Mouse (Mus musculus) liver, embryonic 11.5 days (tissue): ENCODE measurements at regions not wholly inside any gene's neighbourhood (a gene's known extent, or its start where the extent isn't known, plus 50 kb on each side); places are given as distances from the start of the nearest gene placed in this dataset.
A peak's percentile ranks its signal among the peaks of the same experiment; 100 is the strongest.

Source experiments
- ATAC-seq: fragments of 200-750 bp; cut with Nextera tagmentation; replicated peaks from 2 replicates; pipeline ENCODE4 v1.8.0; 2017; ENCODE audit warnings: moderate number of reproducible peaks, mild to moderate bottlenecking, moderate TSS enrichment, moderate library complexity; ENCODE audit not compliant: low FRiP score
- DNase-seq: peaks from one replicate; pipeline ENCODE4 v3.0.0-alpha.2; 2017; ENCODE audit warnings: low spot score
- H3K27ac ChIP-seq: fragments of 300-500 bp; sonication (generic); 2 replicates; pipeline ENCODE4 v1.5.1; 2014; ENCODE audit warnings: mild to moderate bottlenecking, low read depth, low read length, control low read depth
- H3K27me3 ChIP-seq: fragments of 300-500 bp; sonication (generic); replicated peaks from 2 replicates; pipeline ENCODE4 v1.6.1; 2014; ENCODE audit warnings: low read length, mixed read lengths; ENCODE audit not compliant: control insufficient read depth, insufficient read depth
- H3K36me3 ChIP-seq: fragments of 300-500 bp; sonication (generic); 2 replicates; pipeline ENCODE4 v1.6.1; 2014; ENCODE audit warnings: mild to moderate bottlenecking, low read length, moderate library complexity, mixed read lengths; ENCODE audit not compliant: control insufficient read depth, insufficient read depth
- H3K4me1 ChIP-seq: fragments of 300-500 bp; sonication (generic); replicated peaks from 2 replicates; pipeline ENCODE4 v1.6.1; 2014; ENCODE audit warnings: low read length, mixed read lengths; ENCODE audit not compliant: control insufficient read depth, insufficient read depth
- H3K4me2 ChIP-seq: fragments of 300-500 bp; sonication (generic); 2 replicates; pipeline ENCODE4 v1.6.1; 2014; ENCODE audit warnings: mild to moderate bottlenecking, control low read depth, moderate library complexity
- H3K4me3 ChIP-seq: fragments of 300-500 bp; sonication (generic); 2 replicates; pipeline ENCODE4 v1.5.1; 2014; ENCODE audit warnings: low read depth, low read length, control low read depth
- H3K9ac ChIP-seq: fragments of 300-500 bp; sonication (generic); 2 replicates; pipeline ENCODE4 v1.6.1; 2014; ENCODE audit warnings: low read depth, low read length, control low read depth
- H3K9me3 ChIP-seq: fragments of 300-500 bp; sonication (generic); 2 replicates; pipeline ENCODE4 v1.6.1; 2016; ENCODE audit warnings: low read length, inconsistent platforms, mixed read lengths; ENCODE audit not compliant: control insufficient read depth
- WGBS: fragments of 180-500 bp; shearing (Covaris S2); extraction: QIAGEN DNeasy Blood & Tissue Kit; methylation state at CpG from one replicate; pipeline ENCODE4 v1.1.7; 2014; 5-methylcytosine and 5-hydroxymethylcytosine counted together

GRCm38 (mm10) chr11:22633961-22634360 lies 122.1 kb downstream of the Tmem17 start:
- Histone ChIP-seq H3K36me3 (no peaks in the 10 kb centered on the region), H3K4me2 (no peak overlapping the region), H3K4me3 (no peak overlapping the region), H3K27me3 (no peaks in the 10 kb centered on the region), H3K27ac (no peak overlapping the region), H3K9me3 (no peaks in the 10 kb centered on the region), H3K4me1 (peaks cover 10% of the 10 kb centered on the region), H3K9ac (no peak overlapping the region)
- DNase-seq (no peak), ATAC-seq (no peak)
- WGBS: 68% methylated on average over 6 of the region's 6 CpGs

DNA sequence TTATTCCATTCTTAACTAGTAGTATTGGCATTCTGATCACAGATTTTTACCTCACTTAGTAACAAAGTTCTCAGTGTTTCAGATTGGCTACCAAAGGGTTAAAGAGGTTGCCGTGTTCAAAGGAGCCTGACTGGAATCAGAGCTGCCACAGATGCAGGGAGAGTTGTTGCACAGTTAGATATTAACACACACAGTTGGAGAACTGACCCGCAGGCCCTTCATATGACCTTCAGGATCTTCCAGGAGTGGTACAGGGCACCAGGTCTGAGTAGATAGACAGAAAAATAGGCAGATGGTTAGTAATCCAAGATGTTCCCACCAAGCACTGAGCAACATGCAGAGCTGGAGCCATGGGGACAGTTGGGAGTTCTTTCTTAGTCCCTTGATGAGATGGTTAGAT lies 123.1 kb downstream of the Tmem17 start:
- 53% methylated on average over 2 of the region's 2 CpGs for WGBS
- H3K4me1 ChIP-seq: peaks cover 6% of the 10 kb centered on the region
- ATAC-seq (no peak), DNase-seq (no peak)
- H3K27me3 ChIP-seq: no peaks in the 10 kb centered on the region
- no peak overlapping the region for H3K4me2 ChIP-seq
- H3K27ac ChIP-seq: no peak overlapping the region
- no peak overlapping the region for H3K4me3 ChIP-seq
- H3K9ac ChIP-seq: no peak overlapping the region
- no peaks in the 10 kb centered on the region for H3K9me3 ChIP-seq
- H3K36me3 ChIP-seq: no peaks in the 10 kb centered on the region

DNA sequence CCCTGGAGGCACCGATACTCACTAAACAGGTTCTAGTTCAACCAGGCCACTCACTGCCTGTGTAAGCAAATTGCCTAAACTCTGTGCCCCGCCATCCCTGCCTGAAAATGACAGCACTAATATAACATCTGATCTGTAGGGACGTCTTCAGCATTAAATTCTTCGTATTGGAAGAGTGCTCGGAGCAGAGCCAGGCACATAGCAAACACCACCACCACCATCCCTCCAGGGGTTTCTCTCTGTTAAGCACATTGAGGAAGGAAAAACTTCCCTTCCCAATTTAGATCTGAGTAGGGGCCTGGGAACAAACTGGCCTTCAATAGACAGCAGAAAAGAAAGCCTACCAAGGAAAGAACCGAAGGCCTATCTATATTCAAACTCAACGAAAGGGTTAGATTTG lies 124.4 kb downstream of the Tmem17 start:
- H3K36me3 ChIP-seq: no peaks in the 10 kb centered on the region
- H3K27ac ChIP-seq: no peak overlapping the region
- H3K27me3 ChIP-seq: no peaks in the 10 kb centered on the region
- no peak overlapping the region for H3K4me3 ChIP-seq
- 77% methylated on average over 7 of the region's 7 CpGs for WGBS
- ATAC-seq (no peak), DNase-seq (no peak)
- no peaks in the 10 kb centered on the region for H3K9me3 ChIP-seq
- no peak overlapping the region for H3K4me2 ChIP-seq
- peaks cover 4% of the 10 kb centered on the region for H3K4me1 ChIP-seq
- H3K9ac ChIP-seq: no peak overlapping the region

DNA sequence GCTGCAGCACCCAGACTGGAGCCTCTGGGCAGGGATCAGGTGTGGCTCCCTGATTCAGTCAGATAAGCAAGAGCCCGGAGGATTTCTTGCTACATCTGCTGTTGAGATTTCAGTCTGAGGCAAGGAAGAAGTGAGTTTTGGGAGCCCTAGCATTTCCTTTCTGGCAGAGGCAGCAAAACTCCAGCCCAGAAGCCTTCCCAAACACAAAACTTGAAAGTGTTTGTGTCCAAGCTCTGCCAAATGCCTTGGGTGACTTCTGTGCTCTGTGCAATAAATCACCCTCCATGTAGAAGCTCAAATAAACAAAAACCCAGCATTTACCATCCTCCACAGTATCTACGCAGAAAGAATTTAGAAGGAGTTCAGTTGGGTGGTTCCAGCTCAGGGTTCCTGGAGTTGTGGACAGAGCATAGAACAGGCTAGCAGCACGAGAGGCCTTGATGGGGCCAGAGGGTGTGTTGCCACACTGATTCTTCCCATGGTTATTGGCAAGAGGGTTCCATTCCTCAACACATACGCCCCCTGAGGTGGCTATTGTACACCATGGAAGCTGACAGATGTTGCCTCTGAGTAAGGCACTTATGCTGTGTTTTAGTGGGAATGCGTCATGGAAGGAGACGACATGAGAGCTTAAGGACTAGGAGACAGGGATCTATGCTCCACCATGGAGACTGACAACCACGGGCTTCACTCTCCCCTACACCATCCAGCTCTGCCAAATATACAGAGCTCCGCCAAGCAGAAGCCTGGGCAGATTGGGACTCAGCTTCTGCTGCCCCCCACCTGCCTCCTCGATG lies 125.1 kb downstream of the Tmem17 start:
- H3K36me3 ChIP-seq: no peaks in the 10 kb centered on the region
- no peak for ATAC-seq
- H3K27ac ChIP-seq: no peak overlapping the region
- no peak overlapping the region for H3K4me3 ChIP-seq
- no peaks in the 10 kb centered on the region for H3K4me1 ChIP-seq
- no peaks in the 10 kb centered on the region for H3K27me3 ChIP-seq
- H3K9me3 ChIP-seq: no peaks in the 10 kb centered on the region
- DNase-seq: no peak
- no peak overlapping the region for H3K4me2 ChIP-seq
- no peak overlapping the region for H3K9ac ChIP-seq
- 74% methylated on average over 9 of the region's 9 CpGs for WGBS

DNA sequence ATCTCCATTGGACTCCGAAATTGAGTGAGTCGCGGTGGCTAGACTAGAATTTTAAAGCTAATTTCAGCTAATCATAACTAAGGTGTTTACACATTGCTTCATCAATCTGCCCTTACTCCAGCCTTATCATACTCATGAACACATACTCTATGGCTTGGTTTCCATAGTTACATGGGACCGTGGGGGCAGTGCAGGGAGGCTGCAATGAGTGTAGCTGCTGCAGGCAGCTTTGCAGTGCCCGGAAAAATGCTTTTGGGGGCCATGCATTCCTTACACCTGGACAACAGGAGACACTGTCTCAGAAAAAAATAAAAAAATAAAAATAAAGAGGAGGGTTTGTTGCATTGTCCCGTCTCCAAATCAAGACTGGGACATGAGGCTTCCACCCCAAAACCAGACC lies 126.3 kb downstream of the Tmem17 start:
- Histone ChIP-seq H3K4me3 (no peak overlapping the region), H3K36me3 (no peaks in the 10 kb centered on the region), H3K27me3 (no peaks in the 10 kb centered on the region), H3K27ac (no peak overlapping the region), H3K4me1 (no peaks in the 10 kb centered on the region), H3K9ac (no peak overlapping the region), H3K9me3 (no peaks in the 10 kb centered on the region), H3K4me2 (no peak overlapping the region)
- DNase-seq (no peak), ATAC-seq (no peak)
- WGBS: 80% methylated on average over 6 of the region's 6 CpGs

DNA sequence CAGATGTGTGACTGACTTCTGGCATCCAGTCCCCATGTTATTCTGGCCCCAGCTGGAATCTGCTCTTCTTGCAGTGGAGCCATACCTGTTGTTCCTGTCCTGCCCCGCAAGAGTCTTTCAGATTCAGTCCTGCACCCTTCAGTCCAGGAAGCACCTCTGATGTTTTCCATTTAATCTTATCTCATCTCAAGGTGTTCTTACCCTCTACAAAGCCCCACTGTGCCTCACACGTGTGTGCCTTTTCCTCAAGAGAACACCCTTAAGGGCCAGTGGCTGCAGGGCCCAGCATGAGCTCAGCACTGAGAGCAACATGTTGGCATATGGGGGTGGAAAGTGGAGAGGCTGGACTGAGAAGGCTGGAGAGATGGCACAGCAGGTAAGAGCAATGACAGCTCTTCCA lies 126.8 kb downstream of the Tmem17 start:
- H3K9ac ChIP-seq: no peak overlapping the region
- H3K27ac ChIP-seq: no peak overlapping the region
- no peak for DNase-seq
- 49% methylated on average over 2 of the region's 2 CpGs for WGBS
- no peaks in the 10 kb centered on the region for H3K4me1 ChIP-seq
- ATAC-seq: no peak
- no peaks in the 10 kb centered on the region for H3K27me3 ChIP-seq
- H3K9me3 ChIP-seq: no peaks in the 10 kb centered on the region
- H3K4me2 ChIP-seq: no peak overlapping the region
- no peaks in the 10 kb centered on the region for H3K36me3 ChIP-seq
- no peak overlapping the region for H3K4me3 ChIP-seq

GRCm38 (mm10) chr11:22640371-22640990 lies 128.6 kb downstream of the Tmem17 start:
- no peak overlapping the region for H3K9ac ChIP-seq
- H3K27me3 ChIP-seq: no peaks in the 10 kb centered on the region
- no peak overlapping the region for H3K27ac ChIP-seq
- no peaks in the 10 kb centered on the region for H3K4me1 ChIP-seq
- no peak overlapping the region for H3K4me3 ChIP-seq
- H3K9me3 ChIP-seq: no peaks in the 10 kb centered on the region
- 26% methylated on average over 3 of the region's 3 CpGs for WGBS
- H3K36me3 ChIP-seq: no peaks in the 10 kb centered on the region
- ATAC-seq: no peak
- no peak overlapping the region for H3K4me2 ChIP-seq
- no peak for DNase-seq

DNA sequence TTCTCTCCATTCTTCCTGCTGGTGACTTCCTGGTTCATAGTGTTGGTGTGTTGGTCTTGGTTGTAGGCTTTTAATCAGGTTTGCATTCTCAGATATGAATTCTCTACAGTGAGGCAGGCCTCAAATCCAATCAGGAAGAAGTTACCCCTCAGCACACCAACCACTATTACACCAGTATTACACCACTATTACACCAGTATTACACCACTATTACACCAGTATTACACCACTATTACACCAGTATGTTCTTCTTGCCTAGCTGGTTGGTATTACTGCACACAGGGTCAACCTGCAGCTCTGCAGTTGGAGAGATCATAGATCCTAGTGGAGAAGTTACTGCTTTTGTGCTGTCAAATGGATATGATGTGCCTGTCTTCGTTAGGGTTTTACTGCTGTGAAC lies 129.6 kb downstream of the Tmem17 start:
- no peak overlapping the region for H3K27ac ChIP-seq
- no peaks in the 10 kb centered on the region for H3K36me3 ChIP-seq
- no peak overlapping the region for H3K4me3 ChIP-seq
- no peaks in the 10 kb centered on the region for H3K9me3 ChIP-seq
- DNase-seq (no peak), ATAC-seq (no peak)
- H3K27me3 ChIP-seq: no peaks in the 10 kb centered on the region
- no peak overlapping the region for H3K9ac ChIP-seq
- WGBS: 88% methylated on average over 1 of the region's 1 CpGs
- no peak overlapping the region for H3K4me2 ChIP-seq
- H3K4me1 ChIP-seq: no peaks in the 10 kb centered on the region

- Histone ChIP-seq H3K36me3 (no peaks in the 10 kb centered on the region), H3K9ac (no peak overlapping the region), H3K4me2 (no peak overlapping the region), H3K27me3 (no peaks in the 10 kb centered on the region), H3K4me3 (no peak overlapping the region), H3K9me3 (no peaks in the 10 kb centered on the region), H3K4me1 (no peaks in the 10 kb centered on the region), H3K27ac (no peak overlapping the region)
- WGBS: 70% methylated on average over 3 of the region's 3 CpGs
- ATAC-seq (no peak), DNase-seq (peak; percentile 22)
These were observed 132.2 kb downstream of the Tmem17 start for GRCm38 (mm10) chr11:22644010-22644625.
